Mouse (Mus musculus): ENCODE data around the gene Gm45837. TPM values are rescaled to one million over a fixed set of nuclear protein-coding genes. Genes with fewer than 3 reads are reported as not detected.

Gene Gm45837
- total RNA-seq, 2 experiments from 2014 or later = 3.7 TPM; not detected in 1

DNA sequence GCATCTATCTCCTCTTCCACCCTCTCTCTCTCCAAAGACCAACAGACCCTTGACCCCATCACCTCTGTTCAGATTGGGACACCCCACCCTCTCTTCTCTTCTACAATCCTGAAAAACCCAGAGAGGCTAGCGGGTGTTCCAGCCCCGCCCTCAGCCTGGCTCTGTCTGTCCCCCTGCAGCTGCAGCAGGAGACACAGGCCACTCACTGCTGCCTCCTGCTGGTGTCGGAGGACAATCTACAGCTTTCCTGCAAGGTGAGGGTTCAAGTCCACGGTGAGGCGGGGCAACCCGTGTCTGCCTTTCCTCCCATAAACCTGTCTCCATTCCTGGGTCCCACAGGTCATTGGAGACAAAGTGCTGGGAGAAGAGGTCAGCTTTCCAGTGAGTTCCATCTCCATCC is 91.0 kb downstream of the Gm45837 start:
- DNase-seq = peak; percentile 46

GRCm38 (mm10) chr7:101503351-101503750 is 92.7 kb downstream of the Gm45837 start:
- peak; percentile 79 for DNase-seq

DNA sequence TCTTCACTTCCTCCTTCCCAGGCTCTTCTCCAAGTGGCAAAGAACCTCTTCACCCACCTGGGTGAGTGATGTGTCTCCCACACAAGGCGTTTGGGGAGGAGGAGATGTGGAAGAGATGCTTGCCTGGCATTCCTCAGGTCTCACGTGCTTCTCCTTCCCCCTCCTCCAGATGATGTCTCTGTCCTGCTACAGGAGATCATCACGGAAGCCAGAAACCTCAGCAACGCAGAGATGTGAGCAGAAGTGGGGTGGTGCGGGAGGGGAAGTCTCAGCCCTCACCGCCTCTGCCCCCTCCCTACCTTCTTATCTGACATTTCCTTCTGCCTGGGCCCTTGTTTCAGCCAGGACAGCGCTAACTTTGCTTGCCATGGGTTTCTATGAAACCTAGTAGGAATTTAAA is 93.1 kb downstream of the Gm45837 start:
- DNase-seq = no peak

GRCm38 (mm10) chr7:101504507-101504906 is 93.8 kb downstream of the Gm45837 start:
- peak; percentile 55 for DNase-seq

GRCm38 (mm10) chr7:101509212-101509611 is 98.5 kb downstream of the Gm45837 start:
- peak; percentile 33 for DNase-seq

- DNase-seq = peak; percentile 49
Measured at GRCm38 (mm10) chr7:101513655-101514054, 103.0 kb downstream of the Gm45837 start.

DNA sequence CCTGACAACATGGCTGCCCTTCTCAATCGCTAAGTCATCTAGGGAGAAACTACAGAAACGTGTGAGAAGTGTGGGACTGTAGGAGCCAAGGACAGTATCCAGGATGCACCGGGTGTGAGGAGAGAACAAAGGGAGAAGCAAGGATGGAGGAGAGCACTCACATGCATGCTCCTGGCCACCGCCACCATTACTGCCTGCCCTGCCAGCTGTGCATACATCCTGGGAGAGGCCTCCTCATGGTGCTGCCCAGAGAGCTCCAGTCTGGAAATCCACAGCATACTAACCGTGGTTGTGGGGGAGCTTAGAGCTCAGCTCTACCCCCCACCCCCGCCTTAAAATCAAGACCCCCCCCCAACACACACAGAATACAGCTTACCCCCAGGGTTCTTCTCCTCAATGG is 104.1 kb downstream of the Gm45837 start:
- no peak for DNase-seq

- no peak for DNase-seq
Measured at GRCm38 (mm10) chr7:101515295-101515694, 104.6 kb downstream of the Gm45837 start.

GRCm38 (mm10) chr7:101516460-101516859 is 105.8 kb downstream of the Gm45837 start:
- no peak for DNase-seq

DNA sequence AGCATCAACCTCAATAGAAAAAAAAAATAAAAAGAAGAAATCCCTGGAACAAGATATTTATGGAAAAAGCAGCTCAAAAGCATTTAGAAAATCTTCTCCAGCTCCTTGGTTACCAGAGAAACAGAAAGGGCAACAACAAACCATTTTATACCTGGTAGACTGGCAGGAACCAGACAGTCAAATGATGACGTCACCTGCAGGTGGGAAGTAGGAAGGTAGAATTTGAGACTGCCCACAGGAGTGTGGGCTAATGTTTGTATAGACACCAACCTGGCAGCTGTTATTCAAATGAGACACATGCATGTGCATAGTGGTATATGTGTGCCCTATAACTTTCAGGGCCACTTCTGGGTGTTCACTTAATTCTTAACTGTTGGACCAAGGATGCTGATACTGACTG is 111.0 kb downstream of the Gm45837 start:
- DNase-seq = no peak

DNA sequence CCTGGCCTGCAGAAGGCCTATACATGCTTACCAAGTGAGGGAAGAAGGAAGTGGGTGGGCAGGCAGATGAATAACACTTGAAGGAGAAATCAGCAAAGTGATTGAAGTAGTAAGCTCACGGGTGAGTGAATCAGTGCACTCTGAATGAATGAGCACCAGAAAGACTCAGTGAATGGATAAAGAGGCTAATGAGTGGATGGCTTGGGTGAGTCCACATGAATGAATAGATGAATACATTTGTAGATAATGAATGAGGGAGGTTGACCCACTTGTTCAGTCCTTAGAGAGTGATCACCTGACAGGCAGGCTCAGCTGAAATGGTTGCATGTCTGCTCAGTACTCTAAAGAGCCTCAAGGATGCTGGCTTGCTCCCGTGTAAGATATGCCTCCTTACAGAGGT is 112.5 kb downstream of the Gm45837 start:
- no peak for DNase-seq

- no peak for DNase-seq
Measured at GRCm38 (mm10) chr7:101526484-101526883, 115.8 kb downstream of the Gm45837 start.

- no peak for DNase-seq
Measured at GRCm38 (mm10) chr7:101534428-101534827, 123.7 kb downstream of the Gm45837 start.

GRCm38 (mm10) chr7:101535102-101535501 is 124.4 kb downstream of the Gm45837 start:
- peak; percentile 67 for DNase-seq

DNA sequence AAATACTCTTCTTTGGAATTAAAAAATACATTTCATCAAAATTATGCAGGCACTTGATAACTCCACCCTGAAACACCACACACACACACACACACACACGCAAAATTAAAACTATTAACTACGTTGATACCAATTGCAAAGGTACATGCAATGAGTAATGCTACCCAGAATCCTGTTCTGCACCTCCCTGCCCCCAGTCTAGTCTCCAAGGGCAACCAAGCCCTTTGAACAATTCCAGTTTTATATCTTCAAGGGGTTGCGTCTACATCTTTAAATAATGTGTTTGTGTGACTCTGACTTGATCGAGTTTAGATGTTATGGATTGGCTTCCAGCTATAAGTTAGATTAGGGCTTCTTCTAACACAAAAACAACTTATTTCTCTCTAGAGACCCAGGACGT is 124.8 kb downstream of the Gm45837 start:
- DNase-seq = peak; percentile 48

- DNase-seq = peak; percentile 24
Measured at GRCm38 (mm10) chr7:101537541-101537940, 126.9 kb downstream of the Gm45837 start.

DNA sequence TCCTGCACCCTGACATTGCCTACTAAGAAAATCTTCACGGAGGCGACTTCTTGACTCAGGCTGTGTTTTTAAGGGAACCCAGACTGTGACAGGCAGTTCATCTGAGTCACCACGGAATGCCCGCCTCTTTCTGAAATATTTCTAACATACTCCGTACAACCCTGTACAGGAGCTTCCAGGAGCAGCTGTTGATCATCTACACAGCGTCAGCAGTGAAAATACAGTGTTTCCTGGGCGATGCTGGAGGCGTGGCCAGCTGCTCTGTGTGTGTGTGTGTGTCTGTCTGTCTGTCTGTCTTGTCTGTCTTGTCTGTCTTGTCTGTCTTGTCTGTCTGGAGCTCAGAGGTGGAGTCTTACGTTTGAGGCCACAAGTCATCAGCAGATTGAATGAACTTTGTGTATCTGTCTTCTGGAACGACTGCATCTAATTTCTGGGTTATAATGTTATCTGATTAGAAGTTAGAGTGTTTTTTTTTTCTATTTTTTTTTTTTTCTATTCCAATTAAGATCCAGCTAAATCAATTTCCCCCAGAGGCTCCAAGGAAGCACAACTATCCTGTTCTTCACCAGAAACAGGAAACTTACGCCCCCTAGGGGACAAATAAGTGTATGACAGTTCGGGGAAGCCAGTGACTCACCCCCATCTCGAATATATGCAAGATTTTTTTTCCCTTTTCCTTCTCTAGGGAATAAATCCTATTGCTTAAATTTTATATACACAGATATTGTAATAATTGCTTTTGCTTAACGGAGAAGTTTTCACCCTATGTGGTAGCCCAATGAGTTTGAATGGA is 127.7 kb downstream of the Gm45837 start:
- DNase-seq = peak; percentile 64

DNA sequence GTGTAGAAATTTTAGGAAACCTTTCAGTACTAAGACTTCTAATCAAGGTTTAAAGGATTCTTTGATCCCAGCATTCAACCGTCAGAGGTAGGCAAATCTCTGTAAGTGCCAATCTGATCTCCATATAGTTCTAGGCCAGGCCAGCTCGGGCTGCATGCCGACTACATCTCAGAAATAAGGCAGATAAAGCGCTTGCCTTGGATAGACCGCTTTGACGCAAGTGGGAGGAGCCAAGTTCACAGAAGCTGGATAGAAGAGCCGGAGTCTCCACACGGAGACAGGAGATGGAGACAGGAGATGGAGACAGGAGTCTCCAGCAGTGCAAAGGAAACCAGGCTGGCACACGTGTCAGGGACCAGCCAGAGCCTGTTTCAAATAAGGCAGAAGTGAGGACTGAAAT is 129.1 kb downstream of the Gm45837 start:
- DNase-seq = no peak

GRCm38 (mm10) chr7:101540684-101541083 is 130.0 kb downstream of the Gm45837 start:
- no peak for DNase-seq

- peak; percentile 77 for DNase-seq
Measured at GRCm38 (mm10) chr7:101541132-101541531, 130.4 kb downstream of the Gm45837 start.

GRCm38 (mm10) chr7:101541734-101542133 is 131.0 kb downstream of the Gm45837 start:
- DNase-seq = no peak

DNA sequence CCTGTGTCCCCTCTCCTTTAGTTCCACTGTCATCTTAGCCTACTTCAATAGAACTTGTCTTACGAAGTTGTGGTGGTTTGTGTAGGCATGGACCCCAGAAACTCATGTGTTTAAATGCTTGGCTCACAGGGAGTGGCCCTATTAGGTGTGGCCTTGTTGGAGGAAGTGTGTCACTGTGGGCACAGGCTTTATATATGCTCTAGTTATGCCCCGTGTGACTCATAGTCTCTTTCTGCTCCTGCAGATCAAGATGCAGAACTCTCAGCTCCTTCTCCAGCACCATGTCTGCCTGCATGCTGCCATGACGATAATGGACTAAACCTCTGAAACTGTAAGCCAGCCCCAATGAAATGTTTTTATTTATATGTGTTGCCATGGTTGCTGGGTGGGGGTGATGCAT is 137.0 kb downstream of the Gm45837 start:
- DNase-seq = no peak

GRCm38 (mm10) chr7:101549266-101549665 is 138.6 kb downstream of the Gm45837 start:
- no peak for DNase-seq

All from adrenal gland, postnatal 10 days (tissue).